Mouse (Mus musculus): ENCODE measurements around the gene Kdm2a. TPM values are rescaled to one million over a fixed set of nuclear protein-coding genes. Genes with fewer than 3 reads are reported as not detected.
A peak's percentile ranks its signal among the peaks of the same experiment; 100 is the strongest.

Kdm2a gene
- polyA plus RNA-seq, 2 experiments from 2014 or later = 54.9 to 68.6 TPM

DNA sequence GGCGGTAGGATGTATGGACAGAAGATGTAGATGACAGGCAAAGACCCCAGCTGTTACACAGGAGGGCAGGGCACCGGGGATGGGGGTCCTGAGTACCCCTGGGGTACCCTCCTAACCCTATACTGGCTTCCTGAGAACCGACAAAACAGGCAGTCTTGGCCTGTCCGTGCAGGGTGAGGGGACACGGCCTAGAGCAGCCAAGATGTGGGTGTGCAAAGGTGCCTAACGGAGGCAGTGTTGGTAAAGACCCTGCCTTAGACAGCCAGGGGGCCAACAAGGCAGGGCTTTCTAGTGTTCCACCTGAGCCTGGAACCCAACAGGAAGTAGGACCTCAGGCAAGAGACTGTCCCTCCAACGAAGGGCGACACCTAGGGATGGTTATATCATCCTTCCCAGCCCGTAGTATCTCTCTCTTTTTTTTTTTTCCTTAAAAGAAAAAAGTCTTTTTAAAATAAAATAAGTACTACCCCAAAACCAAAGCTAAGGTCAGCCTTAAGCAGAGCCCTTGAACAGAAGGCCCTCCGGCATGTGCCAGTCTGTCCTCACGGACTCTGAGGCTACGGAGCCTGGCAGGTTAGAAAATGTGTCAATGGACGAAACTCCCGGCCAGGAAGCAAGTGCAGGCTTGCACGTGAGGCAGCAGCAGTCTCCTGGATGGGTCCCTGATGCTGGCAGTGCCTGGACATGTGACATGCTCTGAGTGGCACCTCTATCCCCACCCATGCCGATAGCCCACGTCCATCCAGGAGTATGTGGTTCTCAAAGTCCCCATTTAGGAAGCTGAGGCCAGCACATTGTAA, 99.6 kb downstream of the Kdm2a start:
- ATAC-seq = no peak

DNA sequence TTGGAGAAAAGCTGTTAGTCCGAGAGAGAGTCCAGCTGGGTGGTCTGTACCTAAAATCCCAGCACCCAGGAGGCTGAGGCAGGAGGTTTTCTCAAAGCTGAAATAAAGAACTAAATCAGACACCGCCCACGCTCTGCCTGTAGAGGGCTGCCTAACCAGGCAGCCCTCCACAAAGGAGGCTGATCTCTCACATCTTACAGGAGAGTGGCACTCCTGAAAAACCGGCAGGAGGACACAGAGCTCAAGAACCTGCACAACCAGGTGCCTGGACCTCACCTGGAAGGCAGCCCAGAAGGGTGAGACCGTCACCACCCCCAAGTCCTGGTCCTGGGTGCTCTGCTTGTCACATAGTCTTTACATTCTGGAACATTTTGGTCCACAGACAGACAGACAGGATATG, 100.2 kb downstream of the Kdm2a start:
- no peak for ATAC-seq

DNA sequence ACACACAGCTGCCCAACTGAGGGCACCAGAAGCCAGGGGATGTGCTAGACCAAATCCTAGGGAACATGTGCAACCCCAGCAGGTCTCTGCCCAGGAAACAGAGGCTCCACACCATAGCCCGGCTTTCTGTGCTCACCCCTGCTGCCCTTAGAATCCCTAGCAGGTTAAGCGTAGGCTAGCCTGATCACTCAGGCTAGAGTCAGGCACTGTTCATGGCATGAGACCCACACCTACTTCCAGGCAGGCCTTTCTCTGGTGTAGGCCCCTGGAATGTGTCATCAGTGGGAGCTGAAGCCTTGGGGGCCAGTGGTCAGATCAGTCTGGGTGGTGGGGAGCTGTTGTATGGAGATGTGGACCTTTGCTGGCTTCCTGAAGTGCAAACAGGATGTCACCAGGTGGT, 101.5 kb downstream of the Kdm2a start:
- ATAC-seq = no peak

DNA sequence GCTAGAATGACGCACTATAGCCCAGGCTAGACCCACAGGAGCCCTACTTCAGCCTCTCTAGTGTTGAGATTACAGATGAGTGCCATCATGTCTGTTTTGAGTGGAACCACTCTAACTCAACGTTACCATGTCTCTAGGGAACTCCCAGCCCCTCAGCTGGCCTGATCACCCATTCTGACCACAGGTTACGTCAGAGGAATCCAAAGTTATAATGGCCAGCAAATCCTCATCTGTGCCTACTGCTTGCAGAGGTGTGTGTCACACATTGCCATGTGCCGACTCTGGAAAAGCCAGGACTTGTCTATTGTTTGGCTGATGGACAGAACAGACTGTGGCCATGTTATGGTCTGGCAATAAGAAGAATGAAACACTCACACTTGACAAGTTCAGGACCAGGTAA, 102.7 kb downstream of the Kdm2a start:
- no peak for ATAC-seq

DNA sequence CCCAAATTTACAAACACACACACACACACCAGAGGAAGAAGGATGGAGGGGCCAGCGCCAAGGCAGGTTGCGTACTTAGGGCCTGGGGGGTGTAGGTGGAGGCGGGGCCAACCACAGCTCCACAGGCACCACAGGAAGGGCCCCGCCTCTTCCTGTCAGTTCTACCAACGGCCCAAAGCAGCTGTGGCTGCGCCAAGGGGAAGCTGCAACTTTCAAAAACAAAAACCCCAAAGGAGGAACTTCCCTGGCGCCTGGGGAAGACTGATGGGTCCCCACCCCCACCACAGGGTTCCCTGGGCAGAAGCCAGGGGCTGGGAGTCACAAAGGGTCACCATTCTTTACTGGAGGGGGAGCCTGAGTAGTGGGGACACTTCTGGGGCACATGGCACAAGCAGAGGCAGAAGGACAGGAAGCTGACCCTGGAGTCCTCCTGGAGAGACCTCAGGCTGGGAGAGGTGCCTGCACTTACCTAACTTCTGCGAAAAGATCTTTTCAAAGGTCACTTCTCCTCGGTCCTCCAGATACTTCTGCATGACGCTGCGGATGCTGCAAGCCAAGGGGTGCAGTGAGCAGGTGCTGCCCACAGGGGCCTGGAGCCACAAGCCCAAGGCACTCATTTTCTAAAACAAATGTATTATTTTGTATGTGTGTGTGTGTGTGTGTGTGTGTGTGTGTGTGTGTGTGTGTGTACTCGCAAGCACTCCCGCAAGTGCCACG, 103.5 kb downstream of the Kdm2a start:
- ATAC-seq = peak; percentile 85

DNA sequence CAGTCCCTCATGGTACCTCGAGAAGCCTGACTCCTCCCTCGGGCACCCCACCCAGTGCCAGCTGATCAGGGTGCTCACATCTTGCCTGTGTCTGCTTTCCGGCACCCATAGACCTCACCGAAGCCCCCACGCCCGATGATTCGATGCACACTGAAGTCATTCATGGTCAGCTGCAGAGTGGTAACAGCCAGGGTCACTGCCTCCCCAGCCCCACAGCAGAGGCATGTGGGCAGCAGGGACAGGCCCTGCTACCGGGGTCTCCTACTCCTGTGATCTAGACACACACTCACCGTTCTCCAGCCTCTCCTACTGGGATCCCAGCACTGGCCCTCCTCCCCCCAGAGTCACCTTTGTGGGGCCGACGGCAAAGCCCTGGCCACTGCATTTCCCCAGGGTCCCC, 106.9 kb downstream of the Kdm2a start:
- no peak for ATAC-seq

DNA sequence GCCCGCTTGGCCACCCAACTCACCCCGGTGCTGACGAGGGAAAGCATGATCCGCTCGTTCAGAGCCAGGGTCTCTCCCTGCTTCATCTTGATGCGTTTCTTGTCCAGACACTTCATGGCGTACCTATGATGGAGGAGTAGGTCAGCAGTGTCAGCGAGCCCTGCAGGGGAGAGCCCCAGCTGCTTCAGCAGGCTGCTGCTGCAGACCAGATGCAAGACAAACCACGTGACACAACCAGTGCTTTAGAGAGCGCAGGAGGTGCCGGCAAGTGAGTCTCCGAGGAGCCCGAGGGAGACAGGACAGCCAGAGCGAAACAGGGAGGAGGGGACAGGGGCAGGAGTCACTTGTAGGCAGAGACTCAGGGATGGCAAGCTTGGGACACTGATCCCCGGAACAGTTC, 107.3 kb downstream of the Kdm2a start:
- ATAC-seq = no peak

DNA sequence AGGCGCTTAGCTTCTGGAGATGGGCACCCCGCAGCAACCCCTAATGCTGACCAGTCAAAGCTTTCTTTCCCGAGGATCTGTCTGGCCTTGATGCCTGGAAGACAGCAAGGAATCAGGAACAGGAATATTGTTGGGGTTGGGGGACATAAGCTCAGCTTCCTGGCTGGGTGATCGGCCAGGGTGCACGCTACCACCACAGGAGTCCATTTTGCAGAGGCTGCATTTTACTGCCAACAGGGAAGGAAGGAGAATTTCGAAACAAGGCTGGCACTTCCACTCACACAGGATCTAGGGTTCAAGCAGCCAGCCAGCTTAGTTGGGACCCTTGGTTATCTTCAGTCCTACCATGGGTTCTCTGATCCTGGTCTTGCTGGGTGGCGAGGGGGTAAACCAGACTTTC, 114.4 kb downstream of the Kdm2a start:
- ATAC-seq = no peak

DNA sequence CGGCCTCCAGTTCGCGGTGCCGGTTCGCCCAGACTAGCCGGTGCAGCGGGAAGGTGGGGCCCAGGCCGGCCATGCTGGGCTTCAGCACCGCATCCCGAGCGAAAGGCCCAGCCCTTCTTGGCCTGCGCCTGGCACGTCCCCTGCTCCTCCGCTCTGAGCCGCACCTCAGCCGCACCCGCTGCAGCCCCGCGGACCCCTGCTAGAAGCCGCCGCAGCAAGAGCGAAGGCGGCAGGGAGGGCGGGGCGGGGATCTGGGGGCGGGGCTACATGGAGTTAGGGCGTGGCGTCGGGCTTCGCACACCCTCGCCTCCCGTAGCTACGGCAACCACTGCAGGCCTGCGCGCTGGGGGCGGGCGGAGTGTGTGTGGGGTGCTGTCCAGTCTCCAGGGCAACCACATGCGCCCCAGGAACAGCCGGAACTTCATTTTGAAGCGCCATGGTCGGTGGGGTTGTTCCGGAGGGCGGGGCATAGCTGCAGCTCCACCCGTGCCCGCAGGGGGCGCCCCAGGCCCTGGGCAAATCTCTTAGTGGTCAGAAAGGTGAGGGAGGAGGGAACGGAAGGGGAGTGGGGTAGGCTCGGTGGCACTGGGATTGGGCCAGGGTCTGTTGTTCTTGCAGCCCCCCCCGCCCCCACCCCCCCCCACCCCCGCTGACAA, 115.1 kb downstream of the Kdm2a start, which contains the start of gene Ankrd13d:
Gene Ankrd13d (minus strand): TSS at position 240 of the 656 bp plus-strand sequence.
- peak; percentile 87 for ATAC-seq

DNA sequence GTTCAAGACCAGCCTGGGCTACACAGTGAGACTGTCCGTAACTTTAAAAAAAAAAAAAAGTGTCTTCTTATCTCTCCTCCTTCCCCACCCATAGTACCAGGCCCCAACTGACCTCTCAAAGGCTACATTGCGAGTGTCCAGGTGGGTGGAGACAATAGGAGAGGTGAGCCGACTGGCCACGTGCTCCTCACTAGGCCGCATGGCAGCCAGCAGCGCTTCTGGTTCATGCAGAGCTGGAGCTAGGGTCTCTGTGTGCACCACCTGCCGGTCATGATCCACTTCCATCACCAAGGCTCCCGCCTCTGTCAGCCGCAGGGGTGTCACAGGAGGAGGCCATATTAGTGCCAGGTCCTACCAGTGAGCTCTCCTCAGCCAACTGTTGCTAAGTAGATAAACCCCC, 117.7 kb downstream of the Kdm2a start:
- no peak for ATAC-seq

DNA sequence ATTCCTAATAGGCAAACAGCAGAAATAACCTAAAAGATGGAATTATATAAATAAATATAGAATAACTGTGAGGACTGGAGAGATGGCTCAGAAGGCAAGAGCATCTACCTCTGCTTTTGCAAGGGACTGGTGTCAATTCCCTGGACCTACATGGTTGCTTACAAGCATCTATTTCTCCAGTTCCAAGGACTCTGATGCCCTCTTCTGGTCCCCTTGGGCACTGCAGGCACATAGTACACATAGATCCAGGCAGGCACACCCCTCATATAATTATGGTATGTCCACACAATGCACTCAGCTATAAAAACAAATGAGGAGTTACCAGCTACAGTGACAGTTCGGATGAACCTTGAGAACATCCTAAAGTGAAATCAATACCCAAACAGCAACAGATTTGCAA, 118.6 kb downstream of the Kdm2a start:
- ATAC-seq = no peak

DNA sequence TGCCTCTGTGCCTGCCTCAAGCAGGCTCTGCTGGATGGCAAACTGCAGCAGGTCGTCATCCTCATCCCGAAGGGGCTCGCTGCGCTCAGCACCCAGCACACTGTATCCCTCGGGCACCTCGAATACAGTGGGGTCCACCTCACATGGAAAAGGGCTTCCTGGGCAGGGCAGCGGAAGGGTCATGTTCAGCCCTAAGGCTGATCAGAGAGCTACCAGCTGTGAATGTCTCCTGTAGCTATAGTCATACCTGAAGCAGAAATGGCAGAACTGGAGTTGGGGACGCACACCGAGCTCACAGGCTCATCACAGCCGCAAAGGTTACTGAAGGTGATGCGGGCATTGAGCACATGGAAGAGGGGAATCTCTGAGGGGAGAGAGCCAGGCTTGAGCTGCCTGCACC, 127.1 kb downstream of the Kdm2a start:
- no peak for ATAC-seq

DNA sequence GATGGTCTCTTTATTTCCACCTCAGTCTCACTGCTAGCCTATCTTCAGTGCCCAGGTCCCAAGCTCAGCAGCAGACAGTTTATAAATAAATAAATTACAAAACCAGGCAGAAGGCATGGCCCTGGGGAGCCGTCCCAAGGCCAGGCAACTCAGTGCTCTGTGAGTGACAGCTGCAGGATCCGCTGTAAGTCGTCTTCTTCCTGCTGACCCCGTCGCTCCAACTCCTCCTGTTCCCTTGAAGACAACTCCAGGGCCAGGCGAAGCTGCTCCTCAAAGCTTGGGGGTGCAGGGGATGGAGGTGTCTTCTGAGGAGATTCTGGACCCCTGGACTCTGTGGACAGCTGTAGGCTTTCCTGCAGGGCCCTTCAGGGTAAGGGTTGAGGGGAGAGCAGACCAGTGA, 127.9 kb downstream of the Kdm2a start:
- no peak for ATAC-seq

DNA sequence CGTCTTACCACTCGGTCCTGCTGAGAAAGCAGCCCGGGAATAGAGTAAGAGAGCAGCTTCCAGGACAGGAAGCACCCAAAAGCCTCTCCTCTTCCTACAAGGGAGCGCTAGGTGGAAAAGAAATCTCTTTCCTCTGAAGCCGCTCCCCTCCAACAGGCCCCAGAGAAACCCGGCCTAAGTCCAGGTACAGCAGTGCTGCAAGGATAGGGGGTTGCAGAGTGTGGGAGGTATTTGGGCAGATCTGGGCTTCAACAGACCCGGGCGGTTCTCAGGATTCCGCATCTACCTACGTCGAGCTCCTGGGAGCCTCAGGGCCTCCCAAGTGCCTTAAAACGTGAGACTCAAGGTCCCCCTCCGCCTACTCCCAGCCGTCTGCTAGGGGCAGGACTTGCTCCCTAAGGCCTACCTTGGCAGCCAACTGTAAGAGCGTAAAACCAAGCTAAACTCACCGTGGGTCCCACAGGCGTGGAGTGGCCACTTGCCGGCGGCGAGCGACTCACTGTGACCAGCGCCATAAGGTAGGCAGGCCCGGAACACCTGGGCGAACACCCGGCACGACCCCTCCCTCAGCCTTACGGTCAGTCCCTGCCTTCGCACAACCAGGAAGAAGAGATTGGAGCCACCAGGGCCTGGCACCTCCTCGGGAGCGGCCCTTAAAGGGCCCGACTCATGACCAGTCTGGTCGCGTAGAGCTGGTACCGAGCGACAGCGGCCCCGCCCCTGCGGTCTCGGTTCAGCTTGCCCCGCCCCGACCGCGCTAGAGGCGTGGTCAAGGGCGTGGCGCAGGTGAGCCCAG, 129.3 kb downstream of the Kdm2a start, which contains the start of gene Ssh3:
Gene Ssh3 (minus strand): TSS at position 615 of the 796 bp plus-strand sequence.
- peak; percentile 61 for ATAC-seq

DNA sequence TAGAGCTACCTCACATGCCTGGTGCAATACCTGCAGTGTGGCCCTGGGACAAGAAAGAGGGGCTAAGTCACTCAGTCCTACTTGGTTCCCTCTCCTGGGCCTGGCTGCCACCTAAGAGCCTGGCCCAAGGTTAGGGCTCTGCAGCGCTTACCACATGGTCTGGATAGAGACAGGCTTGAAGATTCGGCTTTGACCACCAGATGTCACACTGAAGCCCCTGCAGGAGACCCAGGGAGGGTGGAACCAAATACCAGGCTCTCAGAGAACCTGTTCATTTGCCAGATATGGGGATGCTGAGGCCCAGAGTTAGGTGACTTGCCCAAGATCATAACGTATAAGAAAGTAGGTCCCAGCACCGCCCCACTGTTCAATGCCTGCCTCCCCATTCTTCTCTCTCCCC, 132.1 kb downstream of the Kdm2a start:
- ATAC-seq = no peak

Other genes with a start within 250 kb of the Kdm2a start
- 100 to 1,000 TPM; 212 to 255 TPM for gene Coro1b, start 249.7 kb downstream of the Kdm2a start, polyA plus RNA-seq (2017; shearing (Covaris generic))
- gene Ptprcap, start 244.7 kb downstream of the Kdm2a start, polyA plus RNA-seq (2017; shearing (Covaris generic)) = 1,000 to 10,000 TPM; 1,013 to 1,027 TPM
- gene Rps6kb2, start 234.9 kb downstream of the Kdm2a start, polyA plus RNA-seq (2017; shearing (Covaris generic)) = 10 to 100 TPM; 21.9 to 25.0 TPM
- 1 to 10 TPM; 6.1 to 7.2 TPM for gene Carns1, start 222.8 kb downstream of the Kdm2a start, polyA plus RNA-seq (2017; shearing (Covaris generic))
- 100 to 1,000 TPM; 548 to 733 TPM for gene Tbc1d10c, start 207.0 kb downstream of the Kdm2a start, polyA plus RNA-seq (2017; shearing (Covaris generic))
- gene Ppp1ca, start 206.2 kb downstream of the Kdm2a start, polyA plus RNA-seq (2017; shearing (Covaris generic)) = 1,000 to 10,000 TPM in 1 of 2 experiments, 100 to 1,000 TPM in 1; 945 to 1,075 TPM
- 10 to 100 TPM; 37.7 to 40.3 TPM for gene Rad9a, start 196.6 kb downstream of the Kdm2a start, polyA plus RNA-seq (2017; shearing (Covaris generic))
- gene Clcf1, start 184.0 kb downstream of the Kdm2a start, polyA plus RNA-seq (2017; shearing (Covaris generic)) = 10 to 100 TPM; 19.7 to 29.7 TPM
- gene AC109138.7, start 183.9 kb downstream of the Kdm2a start, polyA plus RNA-seq (2017; shearing (Covaris generic)) = not detected
- 100 to 1,000 TPM; 117 to 151 TPM for gene Pold4, start 166.4 kb downstream of the Kdm2a start, polyA plus RNA-seq (2017; shearing (Covaris generic))
- 10 to 100 TPM in 1 of 2 experiments, 1 to 10 TPM in 1; 8.8 to 11.4 TPM for gene Ssh3, start 129.1 kb downstream of the Kdm2a start, polyA plus RNA-seq (2017; shearing (Covaris generic))
- gene Ankrd13d, start 115.1 kb downstream of the Kdm2a start, polyA plus RNA-seq (2017; shearing (Covaris generic)) = 1 to 10 TPM; 1.5 to 2.1 TPM
- gene Grk2, start 92.1 kb downstream of the Kdm2a start, polyA plus RNA-seq (2017; shearing (Covaris generic)) = 100 to 1,000 TPM in 1 of 2 experiments, 10 to 100 TPM in 1; 83.4 to 101 TPM
- 1 to 10 TPM; 1.9 to 3.2 TPM for gene Rhod, start 41.1 kb upstream of the Kdm2a start, polyA plus RNA-seq (2017; shearing (Covaris generic))
- gene Syt12, start 79.2 kb upstream of the Kdm2a start, polyA plus RNA-seq (2017; shearing (Covaris generic)) = under 1 TPM in 1 of 2 experiments, not detected in 1; 0.14 TPM
- gene 2010003K11Rik, start 100.3 kb upstream of the Kdm2a start, polyA plus RNA-seq (2017; shearing (Covaris generic)) = not detected
- 1 to 10 TPM; 1.0 to 1.5 TPM for gene Pcx, start 112.2 kb upstream of the Kdm2a start, polyA plus RNA-seq (2017; shearing (Covaris generic))
- gene Lrfn4, start 217.4 kb upstream of the Kdm2a start, polyA plus RNA-seq (2017; shearing (Covaris generic)) = under 1 TPM in 1 of 2 experiments, not detected in 1; 0.31 TPM
- gene Rce1, start 227.4 kb upstream of the Kdm2a start, polyA plus RNA-seq (2017; shearing (Covaris generic)) = 10 to 100 TPM; 38.4 to 47.2 TPM